Mouse (Mus musculus) layer of hippocampus, adult 18-20 months (tissue): Measurements from ENCODE around the gene Tmtc1. TPM values are rescaled to one million over a fixed set of nuclear protein-coding genes. Genes with fewer than 3 reads are reported as not detected.

Experiments
- DNase-seq, 2 experiments: peaks; one replicate each; pipeline ENCODE4 v3.0.0; 2022; ENCODE audit warnings: low spot score in 2 of 2
- total RNA-seq, 2 experiments: library from RNA; stranded (reverse); gene quantifications; 2 replicates each; pipeline ENCODE4 v1.2.3; 2021

The Tmtc1 gene
- total RNA-seq, 2 experiments from 2014 or later: 35.6 to 38.5 TPM

- DNase-seq: no peak
Measured at GRCm38 (mm10) chr6:148246544-148246943, 197.6 kb downstream of the Tmtc1 start.

GRCm38 (mm10) chr6:148244836-148245235 is 199.4 kb downstream of the Tmtc1 start:
- DNase-seq: no peak

GRCm38 (mm10) chr6:148242304-148242703 is 201.9 kb downstream of the Tmtc1 start:
- no peak for DNase-seq

- no peak for DNase-seq
Measured at GRCm38 (mm10) chr6:148241685-148242084, 202.5 kb downstream of the Tmtc1 start.

GRCm38 (mm10) chr6:148239311-148239710 is 204.9 kb downstream of the Tmtc1 start:
- DNase-seq: peak in 1 of 2 experiments; percentile 33

- DNase-seq: no peak
Measured at GRCm38 (mm10) chr6:148237453-148237852, 206.7 kb downstream of the Tmtc1 start.

GRCm38 (mm10) chr6:148234105-148234828 is 209.9 kb downstream of the Tmtc1 start:
- DNase-seq: no peak

GRCm38 (mm10) chr6:148227542-148227941 is 216.6 kb downstream of the Tmtc1 start:
- DNase-seq: no peak

- no peak for DNase-seq
Measured at GRCm38 (mm10) chr6:148222686-148223085, 221.5 kb downstream of the Tmtc1 start.

GRCm38 (mm10) chr6:148218235-148219076 is 225.7 kb downstream of the Tmtc1 start:
- DNase-seq: no peak

GRCm38 (mm10) chr6:148216752-148217151 is 227.4 kb downstream of the Tmtc1 start:
- DNase-seq: no peak

GRCm38 (mm10) chr6:148214765-148215164 is 229.4 kb downstream of the Tmtc1 start:
- peak; percentile 19 to 80 for DNase-seq

- DNase-seq: peak; percentile 95 to 99
Measured at GRCm38 (mm10) chr6:148211897-148212680, 232.1 kb downstream of the Tmtc1 start, which contains the start of gene Ergic2. Ergic2 (minus strand) TSS chr6:148212374.

- DNase-seq: no peak
Measured at GRCm38 (mm10) chr6:148211391-148211876, 232.8 kb downstream of the Tmtc1 start.

- DNase-seq: no peak
Measured at GRCm38 (mm10) chr6:148207522-148207921, 236.7 kb downstream of the Tmtc1 start.

GRCm38 (mm10) chr6:148205134-148205533 is 239.1 kb downstream of the Tmtc1 start:
- DNase-seq: no peak

GRCm38 (mm10) chr6:148199729-148200128 is 244.5 kb downstream of the Tmtc1 start:
- no peak for DNase-seq

GRCm38 (mm10) chr6:148199177-148199576 is 245.0 kb downstream of the Tmtc1 start:
- no peak for DNase-seq

GRCm38 (mm10) chr6:148193972-148194701 is 250.1 kb downstream of the Tmtc1 start:
- no peak for DNase-seq

GRCm38 (mm10) chr6:148185694-148186093 is 258.5 kb downstream of the Tmtc1 start:
- DNase-seq: no peak
